Mouse (Mus musculus) lung, postnatal 0 days (tissue): ENCODE data around the gene Cntnap2.

Experiments
- CTCF ChIP-seq: IDR thresholded peaks from 2 replicates; pipeline ENCODE4 v1.5.1; 2016; ENCODE audit warnings: antibody characterized with exemption, mild to moderate bottlenecking
- EP300 ChIP-seq: IDR thresholded peaks from 2 replicates; pipeline ENCODE4 v1.6.1; 2016; ENCODE audit warnings: antibody characterized with exemption, mild to moderate bottlenecking, control low read depth

DNA sequence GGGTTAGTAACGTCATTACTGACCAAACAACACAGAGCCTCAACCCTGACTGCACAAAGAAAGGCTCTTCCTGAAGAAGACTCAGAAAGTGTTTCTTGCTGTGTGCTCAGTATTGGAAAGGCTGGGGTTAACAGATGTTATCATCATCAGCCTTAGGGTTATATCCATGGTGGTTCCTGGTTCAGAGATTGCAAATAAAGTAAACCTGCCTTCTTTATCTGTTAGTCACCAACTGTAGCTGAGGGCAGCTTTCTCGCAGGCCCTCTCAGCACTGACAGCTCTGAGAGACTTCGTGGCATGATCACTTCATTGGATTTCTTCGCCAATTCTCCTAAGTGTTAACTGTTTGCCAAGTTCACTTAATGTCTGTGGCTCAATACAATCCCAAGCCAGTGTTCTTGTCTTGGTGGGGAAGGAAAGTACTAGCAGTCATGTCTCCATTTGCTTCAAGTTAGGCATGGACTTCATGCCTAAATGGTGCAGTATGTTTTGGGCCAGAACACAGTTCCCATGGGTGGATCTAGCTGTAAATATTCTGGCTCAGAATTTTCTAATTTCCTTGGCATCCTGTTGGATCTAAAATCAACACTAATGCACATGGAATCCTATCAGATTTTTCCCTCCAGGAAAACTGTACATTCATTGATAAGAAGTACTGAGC lies 2197.2 kb downstream of the Cntnap2 start:
- TF ChIP-seq EP300: no peak
- TF ChIP-seq CTCF: no peak
